Mouse (Mus musculus) thymus, postnatal 0 days (tissue): ENCODE results near the gene Myo1d. TPM values are rescaled to one million over a fixed set of nuclear protein-coding genes. Genes with fewer than 3 reads are reported as not detected.
A peak's percentile ranks its signal among the peaks of the same experiment; 100 is the strongest.

ENCODE experiments used
- DNase-seq: peaks from one replicate; pipeline ENCODE4 v3.0.0-alpha.2; 2015; ENCODE audit warnings: low spot score
- polyA plus RNA-seq: library from polyadenylated mRNA; unstranded; fragments of >200 nt; fragmentation: Nextera tagmentation; extraction: Ambion mirVana; gene quantifications from 2 replicates; pipeline ENCODE4 v1.2.1, GENCODE M21; 2015

The Myo1d gene
- polyA plus RNA-seq, 1 experiment from 2014 or later: 2.8 TPM

GRCm38 (mm10) chr11:80553046-80553445 is 226.8 kb downstream of the Myo1d start:
- DNase-seq: no peak

GRCm38 (mm10) chr11:80551634-80552033 is 228.2 kb downstream of the Myo1d start:
- no peak for DNase-seq

DNA sequence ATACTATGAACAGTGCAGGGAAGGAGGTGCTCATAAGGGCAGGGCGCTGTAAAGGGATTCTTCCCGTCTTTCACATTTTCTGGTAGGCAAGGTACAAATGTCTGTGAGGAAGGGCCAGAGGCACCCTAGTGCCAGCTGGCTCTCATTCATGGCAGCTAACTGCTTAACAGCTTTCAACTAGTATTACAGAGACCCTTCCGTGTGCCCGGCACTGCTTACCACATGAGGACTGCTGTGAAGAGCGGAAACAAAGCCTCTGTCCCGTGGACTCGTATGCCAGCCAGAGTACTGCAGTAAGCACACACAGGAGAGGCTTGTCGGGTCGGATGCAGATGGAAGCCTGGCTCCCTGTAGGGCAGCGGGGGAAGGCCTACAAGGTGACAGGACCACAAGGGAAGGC is 229.6 kb downstream of the Myo1d start:
- DNase-seq: no peak

DNA sequence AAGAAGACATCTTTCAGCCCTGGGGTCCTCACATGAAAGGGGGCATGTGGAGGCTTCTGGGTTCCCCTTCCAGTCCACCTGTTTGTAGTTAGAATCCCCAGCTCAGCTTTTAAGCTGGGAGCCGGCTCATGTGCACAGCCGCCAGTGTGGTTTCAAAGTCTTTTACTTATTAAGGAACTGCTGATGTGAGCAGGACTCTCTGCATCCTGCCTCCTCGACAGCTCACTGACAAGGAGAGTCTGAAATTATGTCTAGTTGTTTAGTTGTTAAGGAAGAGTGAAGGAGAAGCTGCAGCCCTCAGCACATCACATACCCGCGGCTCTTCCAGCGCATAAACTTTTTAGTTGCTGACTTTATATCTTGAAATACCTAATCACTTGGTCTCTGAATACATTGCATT is 230.0 kb downstream of the Myo1d start:
- DNase-seq: no peak

- DNase-seq: peak; percentile 70
These were observed 233.6 kb downstream of the Myo1d start for GRCm38 (mm10) chr11:80546233-80546632.

- no peak for DNase-seq
These were observed 240.8 kb downstream of the Myo1d start for GRCm38 (mm10) chr11:80539056-80539455.

- DNase-seq: no peak
These were observed 246.9 kb downstream of the Myo1d start for GRCm38 (mm10) chr11:80532966-80533365.

- DNase-seq: no peak
These were observed 250.7 kb downstream of the Myo1d start for GRCm38 (mm10) chr11:80529149-80529548.

GRCm38 (mm10) chr11:80527697-80528096 is 252.1 kb downstream of the Myo1d start:
- peak; percentile 53 for DNase-seq

DNA sequence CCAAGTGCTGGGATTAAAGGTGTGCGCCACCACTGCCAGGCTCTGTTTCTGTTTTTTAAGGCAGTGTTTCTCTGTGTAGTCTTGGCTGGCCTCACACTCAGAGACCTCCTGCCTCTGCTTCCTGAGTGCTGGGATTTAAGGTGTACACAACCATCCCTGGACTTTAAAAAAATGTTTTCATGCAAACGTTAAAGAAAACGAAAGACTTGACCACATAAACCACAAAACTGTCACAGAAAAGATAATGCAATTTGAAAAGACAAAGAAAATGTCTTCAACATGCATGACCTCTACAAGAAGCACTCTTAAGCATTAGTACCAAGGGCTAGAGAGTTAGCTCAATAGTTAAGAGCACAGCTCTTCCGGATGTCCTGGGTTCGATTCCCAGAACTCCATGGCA is 255.6 kb downstream of the Myo1d start:
- no peak for DNase-seq

DNA sequence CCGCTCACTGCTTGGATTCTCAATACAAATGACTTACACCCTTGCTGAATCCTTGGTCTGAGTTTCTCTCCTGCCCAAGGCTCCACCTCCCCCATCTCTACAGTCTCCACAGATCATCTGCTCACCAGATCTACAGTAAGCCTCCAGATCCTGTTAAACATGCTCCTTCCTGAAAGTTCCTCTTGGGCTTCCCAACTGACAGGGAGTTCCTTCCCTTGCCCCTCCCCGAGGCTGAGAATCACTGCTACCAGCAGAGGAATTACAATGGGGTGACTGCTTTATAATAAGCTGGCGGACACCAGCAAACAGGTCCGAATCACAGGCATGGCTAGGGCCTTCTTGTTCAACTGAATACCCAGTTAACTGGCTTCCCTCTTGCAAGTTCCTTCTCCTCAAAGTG is 256.4 kb downstream of the Myo1d start:
- no peak for DNase-seq

- no peak for DNase-seq
These were observed 257.0 kb downstream of the Myo1d start for GRCm38 (mm10) chr11:80522852-80523251.

- no peak for DNase-seq
These were observed 258.7 kb downstream of the Myo1d start for GRCm38 (mm10) chr11:80521148-80521547.

GRCm38 (mm10) chr11:80518421-80519367 is 261.1 kb downstream of the Myo1d start:
- DNase-seq: no peak

DNA sequence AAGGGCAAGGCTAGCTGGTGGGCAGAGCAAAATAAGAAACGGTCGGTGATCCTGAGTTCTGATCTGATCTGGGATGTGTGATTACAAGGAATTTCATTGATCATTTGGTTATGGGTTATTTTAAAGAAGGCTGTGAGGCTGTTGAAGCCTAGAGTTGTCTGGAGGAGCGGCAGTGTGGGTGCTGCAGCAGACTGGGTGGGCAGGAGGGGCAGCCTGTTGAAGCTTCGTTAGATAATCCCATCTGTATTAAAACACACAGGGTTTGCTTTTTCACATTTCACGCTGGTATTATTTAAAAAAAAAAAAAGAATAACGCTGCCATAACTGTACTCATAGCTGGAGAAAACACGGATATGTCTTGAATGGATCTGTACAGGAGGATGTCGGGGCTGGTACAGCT is 263.9 kb downstream of the Myo1d start:
- DNase-seq: no peak

GRCm38 (mm10) chr11:80515346-80515745 is 264.5 kb downstream of the Myo1d start:
- DNase-seq: no peak

GRCm38 (mm10) chr11:80513796-80514195 is 266.0 kb downstream of the Myo1d start:
- peak; percentile 74 for DNase-seq

- peak; percentile 70 for DNase-seq
These were observed 267.3 kb downstream of the Myo1d start for GRCm38 (mm10) chr11:80512313-80513056.

- DNase-seq: peak; percentile 40
These were observed 269.7 kb downstream of the Myo1d start for GRCm38 (mm10) chr11:80510124-80510523.

DNA sequence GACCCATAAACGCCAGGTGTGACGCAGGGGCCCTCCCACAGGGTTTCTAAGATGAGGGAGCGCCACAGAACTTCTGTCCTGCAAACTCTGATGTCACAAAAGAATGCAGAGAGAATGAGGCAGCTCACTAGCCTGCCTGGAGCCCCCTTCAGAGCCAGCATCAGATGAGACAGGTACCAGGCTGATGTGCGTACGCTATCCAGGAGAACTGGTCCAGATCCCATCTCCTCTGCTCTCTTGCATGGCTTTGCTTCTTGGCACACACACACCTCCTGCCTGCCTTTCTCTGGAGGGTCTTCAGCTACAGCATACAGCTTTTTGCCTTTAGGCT is 270.7 kb downstream of the Myo1d start:
- no peak for DNase-seq

DNA sequence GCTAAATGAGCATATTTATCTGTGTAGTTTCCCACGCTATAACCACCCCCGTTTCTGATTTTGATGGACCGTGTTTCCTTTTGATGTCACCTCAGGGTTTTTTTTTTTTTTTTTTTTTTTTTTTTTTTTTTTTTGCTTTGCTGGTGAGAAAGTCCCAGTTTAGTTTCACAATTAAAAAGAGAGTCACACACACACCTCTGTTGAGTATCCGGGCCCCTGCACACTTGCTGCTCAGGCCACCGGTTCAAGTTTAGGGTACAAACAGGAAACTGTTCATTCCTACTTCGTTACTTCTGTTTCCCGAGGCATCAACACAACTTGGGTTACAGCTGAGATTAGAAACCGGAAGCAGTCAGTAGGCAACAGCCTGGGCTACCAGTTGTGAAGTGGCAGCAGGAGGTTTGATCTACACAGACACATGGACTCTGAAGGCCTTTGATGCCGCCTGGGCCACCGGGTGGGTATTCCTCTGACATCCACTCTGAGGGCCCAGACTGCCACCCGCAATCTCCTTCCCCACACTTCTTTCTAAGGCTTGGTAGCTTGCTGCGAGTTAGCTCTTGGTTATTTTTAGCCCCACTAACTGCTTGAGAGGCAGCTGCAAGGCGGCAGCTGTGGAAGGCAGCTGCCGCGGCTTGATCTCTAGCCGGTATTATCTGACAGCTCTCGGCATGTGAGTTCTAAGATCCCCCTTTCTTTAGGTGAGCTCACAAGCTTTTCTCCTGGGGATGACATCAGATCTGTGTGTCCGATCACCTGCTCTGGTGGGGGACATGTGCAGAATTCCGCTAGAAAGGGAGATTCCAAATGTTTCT is 271.3 kb downstream of the Myo1d start:
- peak; percentile 91 for DNase-seq

DNA sequence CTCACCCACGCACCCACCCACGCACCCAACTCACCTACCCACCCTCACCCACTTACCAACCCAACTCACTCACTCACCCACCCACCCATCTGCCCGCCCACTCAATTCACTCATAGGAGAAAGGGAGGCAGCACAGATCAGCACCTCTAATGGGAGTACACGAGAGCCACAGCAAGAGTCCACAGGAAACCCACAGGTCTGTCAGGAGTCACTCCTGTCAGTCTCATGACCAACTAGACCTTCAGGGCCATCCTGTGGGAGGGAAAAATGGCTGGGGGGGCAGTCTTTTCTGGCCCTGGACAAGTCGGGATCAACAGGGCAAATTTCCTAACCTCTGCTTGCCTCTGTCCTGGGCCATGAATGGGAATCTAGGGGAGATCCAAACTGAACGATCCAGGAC is 272.0 kb downstream of the Myo1d start:
- no peak for DNase-seq
